Mouse (Mus musculus) cerebellum, postnatal 14 days (tissue): ENCODE data around the gene 4930568D16Rik.

Experiments
- DNase-seq, 2 experiments: peaks; one replicate each; pipeline ENCODE4 v3.0.0; 2021; ENCODE audit warnings: mixed read lengths in 2 of 2

4930568D16Rik gene

DNA sequence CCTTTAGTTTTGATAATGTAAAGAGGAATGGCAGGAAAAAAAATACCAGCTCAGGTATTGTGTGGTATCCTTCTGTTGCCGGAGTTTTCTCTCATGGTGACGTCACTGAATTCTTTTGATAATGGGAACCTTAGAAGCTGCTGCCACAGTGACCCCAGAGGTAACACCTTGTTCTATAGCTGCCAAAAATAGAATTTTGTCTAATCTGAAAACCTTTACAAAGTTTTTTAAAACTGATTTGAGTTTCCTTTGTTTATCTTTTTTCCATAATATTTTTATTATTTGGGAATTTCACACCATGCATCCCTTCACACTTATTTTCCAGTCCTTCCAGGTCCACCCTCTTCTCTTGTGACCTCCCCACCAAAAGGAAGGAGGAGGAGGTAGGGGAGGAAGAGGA is at the start of gene 4930568D16Rik:
4930568D16Rik (minus strand) TSS at position 101 of the 400 bp plus-strand sequence.
- no peak for DNase-seq

DNA sequence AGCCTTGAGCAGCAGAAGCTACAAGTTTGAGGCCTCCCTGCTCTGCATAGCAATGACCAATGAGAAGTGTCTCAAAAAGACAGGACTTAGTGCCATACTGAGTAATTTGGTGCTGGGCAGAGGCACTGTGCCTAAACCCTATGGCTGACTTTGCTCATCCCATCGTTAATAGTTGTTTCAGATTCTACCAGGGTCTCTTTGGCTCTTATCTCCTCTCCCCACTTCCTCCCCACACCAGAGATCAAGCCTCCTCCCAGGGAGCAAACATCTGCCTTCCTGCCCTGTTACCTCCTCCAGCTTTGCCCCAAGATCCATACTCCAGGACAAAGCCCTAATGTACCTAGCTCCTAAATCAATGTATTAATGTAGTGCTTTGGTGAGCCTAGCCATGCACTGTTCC is 49.7 kb upstream of the 4930568D16Rik start:
- no peak for DNase-seq

DNA sequence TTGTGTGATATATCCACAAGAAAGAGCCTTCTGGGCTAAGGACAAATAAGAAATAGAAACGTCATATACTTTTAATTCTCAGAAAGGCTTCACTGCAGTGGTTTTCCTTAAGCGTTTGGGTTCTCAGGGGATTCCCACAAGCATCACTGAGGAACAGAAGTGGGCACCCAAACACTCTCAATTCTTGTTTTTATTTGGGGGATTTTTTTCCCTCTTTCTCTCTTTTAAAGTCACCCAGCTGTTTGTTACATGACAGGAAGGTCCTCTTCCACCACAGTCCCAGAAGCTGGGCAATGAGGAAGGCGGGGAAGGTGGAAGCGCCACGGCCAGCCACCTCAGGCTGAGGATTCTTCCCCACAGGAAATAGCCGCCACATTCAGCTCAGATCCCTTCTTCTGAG is 48.9 kb upstream of the 4930568D16Rik start:
- DNase-seq, result no peak

DNA sequence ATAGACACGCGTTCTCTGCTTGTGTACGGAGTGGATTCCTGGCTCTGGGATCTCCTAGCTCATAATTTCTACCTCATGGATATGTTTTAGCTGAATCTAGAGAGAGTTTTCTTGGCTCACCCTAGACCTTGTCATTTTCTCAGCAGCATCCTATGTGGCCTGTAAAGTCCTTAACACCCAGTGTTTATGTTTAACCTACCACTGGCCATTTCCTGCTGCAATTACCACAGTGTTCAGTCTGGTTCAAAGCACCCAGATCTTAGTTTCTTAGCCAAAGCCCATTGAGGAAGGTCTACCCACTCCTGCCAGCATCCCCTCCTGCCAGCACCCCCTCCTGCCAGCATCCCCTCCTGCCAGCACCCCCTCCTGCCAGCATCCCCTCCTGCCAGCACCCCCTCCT is 45.3 kb upstream of the 4930568D16Rik start:
- no peak for DNase-seq

DNA sequence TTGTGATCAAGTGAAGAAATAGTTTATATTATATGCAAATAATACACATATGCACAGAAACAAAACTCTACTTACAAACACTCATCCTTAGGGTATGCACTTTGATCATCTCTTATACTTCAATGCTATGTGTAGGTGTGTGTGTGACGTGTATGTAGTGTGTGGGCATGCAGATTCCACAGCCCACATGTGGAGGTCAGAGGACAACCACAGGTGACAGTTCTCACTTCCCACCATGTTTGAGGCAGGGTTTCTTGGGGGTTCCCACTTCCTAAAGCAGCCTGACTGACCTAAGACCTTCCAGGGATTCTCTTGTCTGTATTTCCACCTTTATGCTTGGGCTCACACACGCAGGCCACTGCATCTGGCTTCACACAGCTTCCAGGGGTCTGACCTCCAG is 44.7 kb upstream of the 4930568D16Rik start:
- no peak for DNase-seq

DNA sequence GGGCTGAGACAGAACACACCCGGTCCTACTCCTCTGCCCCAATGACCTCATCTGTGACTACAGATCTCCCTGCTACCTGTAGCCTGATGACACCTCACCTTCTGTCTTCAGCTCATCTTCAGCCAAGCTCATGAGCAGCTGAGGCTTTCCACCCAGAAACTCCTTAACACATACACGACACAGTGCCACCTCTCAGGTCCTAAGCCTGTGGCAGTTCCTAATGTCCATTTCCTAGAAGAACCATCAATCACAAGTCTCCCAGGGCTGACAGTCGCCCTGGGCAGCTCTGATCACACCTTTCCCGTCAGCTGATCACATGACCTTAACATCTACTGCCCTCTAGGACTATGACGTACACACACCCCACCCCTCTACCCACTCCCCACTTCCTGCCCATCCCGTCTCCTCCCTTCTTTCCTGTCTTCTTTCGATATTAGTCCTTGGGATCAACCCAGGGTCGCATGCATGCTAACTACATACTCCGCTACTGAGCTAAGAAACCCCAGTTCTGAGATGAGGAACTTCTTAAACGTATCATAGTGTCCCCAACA is 44.2 kb upstream of the 4930568D16Rik start:
- no peak for DNase-seq

DNA sequence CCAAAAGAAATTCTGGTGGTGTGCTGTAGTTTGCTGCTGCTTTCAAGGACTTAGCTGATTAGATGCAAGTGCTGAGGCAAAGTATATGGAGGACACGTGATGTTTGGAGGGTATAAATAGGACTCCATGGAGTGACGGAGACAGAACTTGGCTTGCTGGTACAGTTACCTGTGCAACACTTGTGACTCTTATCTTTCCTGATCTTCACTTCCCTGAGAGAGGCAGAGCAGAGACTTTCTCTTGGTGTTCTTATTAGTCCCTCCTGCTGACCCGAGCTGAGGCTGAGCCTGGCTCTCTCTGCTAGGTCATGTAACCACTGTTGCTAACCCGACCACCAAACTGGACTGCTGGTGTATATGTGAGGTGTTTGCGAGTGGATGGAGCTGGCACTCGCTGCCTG is 41.9 kb upstream of the 4930568D16Rik start:
- DNase-seq, result no peak

DNA sequence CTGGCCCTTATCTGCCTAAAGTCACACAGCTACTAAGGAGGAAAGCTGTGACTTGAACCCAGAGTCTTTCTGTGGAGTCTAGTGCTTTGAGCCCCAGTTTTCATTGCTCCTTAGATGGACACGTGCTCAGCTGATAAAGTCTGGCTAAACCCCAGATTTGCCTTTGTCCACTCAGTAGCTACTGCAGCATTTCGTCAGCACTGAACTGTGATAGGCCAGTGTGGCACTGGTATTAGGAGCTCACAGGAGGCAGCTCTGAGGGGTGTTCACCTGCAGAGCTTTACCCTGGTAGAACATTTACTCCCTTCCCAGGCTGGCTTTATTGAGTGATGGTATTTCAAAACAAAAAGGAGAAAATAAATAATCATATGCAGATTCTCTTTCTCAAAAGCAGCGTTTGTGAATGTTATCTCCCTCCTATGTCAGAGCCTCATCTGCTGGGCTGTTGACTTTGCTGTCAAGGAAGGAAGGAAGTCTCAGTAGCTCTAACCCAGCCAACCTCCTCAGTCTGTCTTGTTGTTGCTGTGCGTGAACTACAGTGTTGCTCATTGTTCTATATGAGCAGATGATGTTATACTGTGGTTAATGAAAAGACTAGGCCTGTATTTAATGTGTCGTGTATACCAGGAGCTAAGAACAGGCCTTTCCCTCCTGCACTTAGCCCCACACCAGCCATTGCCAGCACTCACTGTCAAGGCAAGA is 41.0 kb upstream of the 4930568D16Rik start:
- DNase-seq, result no peak

DNA sequence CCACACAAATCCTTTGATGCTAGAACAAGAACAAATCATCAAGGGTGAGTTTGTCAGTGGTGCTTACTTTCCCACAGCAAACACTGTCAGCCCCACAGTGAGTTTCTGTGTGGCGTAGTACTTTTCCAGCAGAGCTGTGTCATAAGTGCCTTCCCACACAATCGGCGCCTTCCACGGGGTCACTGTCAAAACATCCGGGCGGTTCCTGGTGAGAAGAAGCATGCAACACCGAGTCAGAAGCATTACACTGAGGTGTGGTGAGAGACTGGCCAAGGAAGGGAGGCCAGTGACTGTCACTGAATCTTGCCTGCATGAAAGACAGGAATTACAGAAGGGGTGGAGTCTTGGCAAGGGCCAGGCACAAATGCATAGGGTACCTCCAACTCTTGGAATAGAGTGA is 40.3 kb upstream of the 4930568D16Rik start:
- no peak for DNase-seq

DNA sequence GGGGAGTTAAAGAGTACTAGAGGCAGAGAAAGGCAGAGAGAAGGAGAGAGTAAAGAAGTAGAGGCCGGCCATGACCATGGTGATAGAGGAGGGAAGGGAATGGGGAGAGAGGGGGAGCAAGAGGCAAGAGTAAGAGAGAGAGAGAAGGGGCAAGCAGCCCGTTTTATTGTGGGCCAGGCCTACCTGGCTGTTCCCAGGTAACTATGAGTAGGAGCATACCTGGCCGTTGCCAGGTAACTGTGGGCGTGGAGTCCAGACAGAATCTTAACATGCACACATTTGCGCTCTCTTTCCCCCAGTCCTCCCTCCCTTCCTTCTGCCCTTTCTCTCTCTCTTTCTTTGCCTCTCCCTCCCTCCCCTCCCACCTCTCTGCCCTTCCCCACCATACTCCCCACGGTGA is 39.7 kb upstream of the 4930568D16Rik start:
- no peak for DNase-seq

DNA sequence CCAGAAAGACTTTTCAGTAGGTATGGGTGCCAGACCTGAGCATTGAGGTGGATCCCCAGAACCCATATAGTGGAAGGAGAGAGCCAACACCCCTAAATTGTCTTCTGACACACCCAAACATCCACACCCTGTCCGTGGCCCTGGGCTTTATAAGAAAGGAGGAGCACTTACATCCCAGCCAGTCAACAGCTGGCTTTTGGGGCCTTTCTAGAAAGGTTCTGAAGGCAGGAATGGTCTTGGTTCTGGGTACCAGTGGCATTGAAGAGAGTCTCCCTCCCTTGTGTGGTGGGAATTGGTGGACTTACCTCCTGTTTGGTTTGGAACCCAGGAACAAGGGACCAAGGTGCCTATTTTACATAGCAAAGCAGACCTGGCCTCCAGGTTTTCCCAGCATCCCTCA is 39.1 kb upstream of the 4930568D16Rik start:
- no peak for DNase-seq

DNA sequence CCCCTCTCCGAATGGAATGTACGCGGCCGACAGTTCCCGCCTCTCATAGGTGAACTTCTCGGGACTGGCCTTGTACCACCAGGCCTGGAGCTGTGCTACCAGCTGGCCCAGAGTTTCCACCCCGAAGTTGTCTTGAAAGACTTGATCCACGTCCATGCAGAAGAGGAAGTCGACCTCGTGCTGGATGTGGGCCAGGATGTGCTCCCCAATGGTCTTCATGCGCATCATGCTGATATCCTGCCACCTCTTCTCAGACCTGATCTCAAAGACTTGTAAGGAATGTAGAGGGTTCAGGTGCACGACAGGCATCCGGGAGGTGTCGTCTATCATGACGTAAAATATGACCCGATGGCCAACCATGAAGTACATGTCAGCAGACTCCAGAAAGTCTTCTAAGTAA is 34.9 kb upstream of the 4930568D16Rik start:
- no peak for DNase-seq

DNA sequence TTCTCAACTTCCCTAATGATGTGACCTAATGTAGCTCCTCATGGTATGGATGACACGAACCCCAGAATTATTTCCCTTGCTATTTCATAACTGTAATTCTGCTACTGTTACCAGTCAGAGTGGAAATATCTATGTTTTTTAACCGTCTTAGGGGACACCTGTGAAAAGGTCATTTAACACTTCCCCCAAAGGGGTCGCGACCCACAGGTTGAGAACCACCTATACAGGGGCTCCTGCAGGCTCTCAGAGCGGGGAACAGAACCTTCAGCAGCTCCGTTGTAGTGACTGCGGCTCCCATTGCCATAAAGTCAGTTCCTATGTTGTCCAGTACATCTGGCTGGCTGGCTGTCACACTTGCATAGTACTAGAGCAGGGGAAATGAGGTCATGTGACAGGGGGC is 33.2 kb upstream of the 4930568D16Rik start:
- no peak for DNase-seq

DNA sequence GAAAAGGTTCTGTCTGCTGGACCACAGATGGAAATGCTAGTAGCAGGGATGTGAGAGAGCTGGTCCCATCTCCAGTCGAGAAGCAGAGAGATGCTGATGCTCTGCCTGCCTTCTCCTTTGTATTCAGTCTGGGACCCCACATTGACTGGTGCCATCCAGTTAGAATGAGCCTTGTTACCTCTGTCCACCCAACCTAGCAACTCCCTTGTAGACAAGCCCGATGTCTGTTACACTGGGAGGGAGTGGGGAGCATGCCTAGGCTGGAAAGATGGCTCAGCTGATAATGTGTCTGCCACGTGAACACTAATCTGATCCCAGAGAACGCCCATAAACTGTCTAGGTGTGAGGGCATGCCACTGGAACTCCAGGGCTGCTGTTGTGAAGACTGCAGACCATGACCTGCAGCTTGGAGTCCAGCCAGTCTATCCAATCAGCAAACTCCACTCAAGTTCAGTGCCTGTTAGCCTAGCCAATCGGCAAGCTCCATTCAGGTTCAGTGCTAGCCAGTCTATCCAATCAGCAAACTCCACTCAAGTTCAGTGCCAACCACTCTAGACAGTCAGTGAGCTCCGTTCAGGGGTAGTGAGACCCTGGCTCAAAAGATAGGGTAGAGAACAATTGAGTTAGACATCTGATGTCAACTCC is 30.8 kb upstream of the 4930568D16Rik start:
- no peak for DNase-seq

DNA sequence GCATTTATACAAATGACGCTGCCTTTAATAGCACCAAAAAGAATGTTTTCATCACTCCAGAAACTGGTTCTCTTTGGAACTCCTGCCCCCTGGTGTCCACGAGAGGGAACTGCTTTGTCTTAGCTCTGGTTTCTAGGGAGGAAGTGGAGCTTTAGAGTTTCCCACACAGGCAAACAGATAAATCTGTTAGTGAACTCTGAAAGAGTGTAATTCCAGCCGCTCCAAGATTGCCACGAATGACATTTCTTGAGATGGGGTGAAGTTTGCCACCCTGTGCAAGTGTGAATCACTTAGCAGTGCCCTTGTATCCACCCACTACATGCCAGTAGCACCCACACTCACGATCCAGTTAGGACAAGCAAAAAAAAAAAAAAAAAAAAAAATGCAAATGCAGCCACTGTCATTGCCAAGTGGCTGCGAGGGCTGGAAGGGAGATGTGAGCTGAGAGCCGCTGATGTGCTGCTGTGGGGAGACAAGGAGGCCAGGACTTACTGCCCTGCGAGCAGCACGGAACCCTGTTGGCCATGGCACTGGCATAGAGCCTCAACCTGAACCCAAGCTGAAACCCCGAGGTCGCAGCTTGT is 30.2 kb upstream of the 4930568D16Rik start:
- DNase-seq, result peak; percentile 80 to 81

DNA sequence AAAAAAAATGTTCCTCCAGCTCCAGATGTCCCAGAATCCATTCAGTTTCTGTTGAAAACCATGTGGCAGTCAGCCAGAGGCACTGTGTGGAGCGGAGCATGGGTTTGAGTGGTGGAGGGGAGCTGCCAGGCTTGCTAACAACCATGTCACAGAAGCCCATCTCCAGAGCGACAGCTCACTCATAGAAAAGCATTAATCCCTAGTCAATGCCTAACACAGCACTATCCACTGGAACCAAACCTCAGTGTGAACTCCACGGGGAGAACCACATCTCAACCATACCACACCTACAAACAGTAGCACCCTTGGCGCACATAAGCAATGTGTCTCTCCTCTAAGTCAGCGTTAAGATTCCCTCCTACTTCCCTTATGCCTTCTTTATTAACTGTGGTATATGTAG is 29.6 kb upstream of the 4930568D16Rik start, which contains the start of gene 4930402F06Rik:
4930402F06Rik (minus strand) TSS at position 80 of the 400 bp plus-strand sequence.
- DNase-seq, result peak; percentile 26 to 43

DNA sequence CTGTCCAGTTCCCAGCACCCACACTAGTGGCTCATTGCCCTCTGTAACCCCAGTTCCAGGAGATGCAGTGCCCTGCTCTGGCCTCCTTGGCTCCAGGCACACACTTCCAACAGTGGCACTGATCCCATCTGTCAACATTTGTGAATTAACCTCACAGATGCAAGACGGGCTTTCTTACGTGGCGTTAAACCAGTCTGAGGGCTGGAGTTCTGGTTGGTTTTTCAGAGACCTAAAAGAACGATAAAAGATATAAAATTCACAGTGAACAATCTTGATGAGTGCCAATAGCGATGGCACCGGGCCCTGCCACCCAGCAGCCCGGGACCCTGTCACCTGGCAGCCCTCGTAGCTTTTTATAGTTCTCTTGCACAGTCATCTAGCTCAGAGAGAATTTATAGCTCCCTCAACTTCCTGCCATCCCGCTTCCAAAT is 17.9 kb upstream of the 4930568D16Rik start:
- DNase-seq, result peak; percentile 32 to 55

DNA sequence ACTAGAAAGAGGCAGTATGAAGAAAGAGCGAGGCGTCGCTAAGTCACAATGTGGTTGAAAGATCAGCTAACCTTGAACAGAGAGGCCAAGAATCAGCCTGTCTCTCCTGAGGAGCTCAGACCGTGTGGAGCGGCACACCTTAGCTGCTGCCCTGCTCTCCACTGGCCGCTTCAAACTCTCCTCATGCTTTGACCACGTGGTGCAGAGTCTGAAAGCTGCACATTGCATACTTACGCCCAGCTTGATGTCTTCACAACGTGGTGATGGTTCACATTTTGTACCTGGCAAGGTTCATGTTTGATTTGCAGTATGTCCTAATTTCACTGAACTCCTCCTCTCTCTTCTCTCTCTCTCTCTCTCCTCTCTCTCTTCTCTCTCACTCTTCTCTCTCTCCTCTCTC is 11.8 kb upstream of the 4930568D16Rik start:
- no peak for DNase-seq

DNA sequence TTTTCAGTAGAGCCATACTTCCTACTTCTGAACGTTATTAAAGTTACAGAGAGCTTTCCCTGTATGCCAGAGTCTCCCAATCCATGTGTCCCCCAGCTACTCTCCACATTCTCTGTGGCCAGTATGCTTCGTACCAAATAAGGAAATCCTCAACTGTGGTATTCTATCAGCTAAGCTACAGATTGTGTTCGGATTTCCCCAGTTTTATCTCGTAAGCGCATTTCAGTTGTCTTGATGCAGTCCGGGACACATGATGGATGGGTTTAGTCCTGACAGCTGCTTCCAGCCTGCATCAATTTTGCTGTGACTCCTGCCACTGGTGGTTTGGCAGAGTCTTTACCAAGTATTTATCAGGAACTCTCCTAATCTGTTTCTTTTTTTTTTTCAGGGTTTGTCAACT is 10.1 kb upstream of the 4930568D16Rik start:
- no peak for DNase-seq

DNA sequence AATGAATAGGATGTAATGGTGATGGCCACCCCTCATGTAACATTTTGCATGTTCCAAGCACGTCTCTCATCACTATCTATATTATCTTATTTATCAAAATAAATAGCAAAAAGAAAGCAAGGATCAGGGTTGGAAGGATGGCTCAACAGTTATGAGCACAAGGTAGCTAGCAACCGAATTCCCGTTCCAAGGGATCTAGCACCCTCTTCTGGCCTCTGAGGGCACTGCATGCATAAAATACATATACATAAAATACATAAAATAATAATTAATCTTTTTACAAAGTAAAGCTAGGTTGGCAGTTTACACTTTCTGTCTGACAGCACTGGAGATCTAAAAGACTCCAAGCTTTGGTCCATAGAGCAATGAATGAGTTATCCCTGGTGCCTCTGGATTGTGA is 5.5 kb upstream of the 4930568D16Rik start:
- DNase-seq, result peak; percentile 49 to 70

DNA sequence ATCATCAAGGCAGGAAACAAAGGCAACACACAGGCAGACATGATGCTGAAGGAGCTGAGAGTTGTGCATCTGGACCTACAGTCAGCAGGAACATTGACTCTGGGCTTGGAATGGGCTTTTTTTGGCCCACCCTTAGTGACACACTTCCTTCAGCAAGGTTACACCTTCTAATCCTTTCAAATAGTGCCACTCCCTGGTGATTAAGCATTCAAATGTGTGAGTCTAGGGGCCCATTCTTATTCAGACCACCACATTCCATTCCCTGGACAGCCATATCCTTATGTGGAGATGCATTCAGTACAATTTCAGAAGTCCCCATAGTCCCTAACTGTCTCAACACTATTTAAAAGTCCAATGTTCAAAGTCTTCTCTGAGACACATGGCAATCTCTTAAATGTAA is 3.2 kb upstream of the 4930568D16Rik start:
- no peak for DNase-seq

DNA sequence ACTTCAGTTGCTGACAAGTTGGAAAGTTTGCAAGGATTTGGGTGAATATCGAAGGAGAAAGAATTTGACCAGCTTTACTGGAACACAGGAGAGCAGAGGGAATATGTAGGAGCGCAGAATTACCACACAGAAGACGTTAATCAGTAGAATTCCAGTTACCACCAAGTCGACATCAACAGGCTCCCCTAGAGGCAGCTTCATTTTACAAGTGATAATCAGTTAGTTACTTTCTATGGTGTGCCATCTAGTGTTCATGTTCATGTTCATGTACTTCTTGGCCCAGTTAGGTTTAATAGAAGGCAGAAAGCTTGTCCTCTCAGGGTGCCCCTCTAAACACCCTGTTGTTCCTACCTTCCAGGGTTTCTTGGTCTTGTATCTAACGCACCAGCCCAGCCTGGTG is 18.3 kb downstream of the 4930568D16Rik start:
- peak in 1 of 2 experiments; percentile 41 for DNase-seq

DNA sequence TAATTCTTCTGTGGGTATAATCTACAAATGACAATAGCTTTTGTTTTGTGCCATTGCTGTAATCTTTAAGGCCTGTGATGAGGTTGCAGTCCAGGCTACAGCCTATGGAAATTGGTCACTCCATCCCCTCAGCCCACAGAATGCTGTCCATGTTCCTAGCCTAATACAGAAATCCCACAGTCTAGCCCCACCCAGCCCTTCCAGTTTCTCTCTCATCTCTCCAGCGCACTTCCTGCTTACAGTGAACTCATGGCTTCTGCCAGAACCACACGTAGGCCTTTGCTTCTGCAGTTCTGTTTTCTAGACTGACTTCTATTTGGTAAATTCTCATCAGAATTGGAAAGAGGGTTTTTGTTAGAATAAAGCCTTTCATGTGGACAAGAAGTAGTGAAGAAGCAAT is 21.5 kb downstream of the 4930568D16Rik start:
- DNase-seq, result no peak

DNA sequence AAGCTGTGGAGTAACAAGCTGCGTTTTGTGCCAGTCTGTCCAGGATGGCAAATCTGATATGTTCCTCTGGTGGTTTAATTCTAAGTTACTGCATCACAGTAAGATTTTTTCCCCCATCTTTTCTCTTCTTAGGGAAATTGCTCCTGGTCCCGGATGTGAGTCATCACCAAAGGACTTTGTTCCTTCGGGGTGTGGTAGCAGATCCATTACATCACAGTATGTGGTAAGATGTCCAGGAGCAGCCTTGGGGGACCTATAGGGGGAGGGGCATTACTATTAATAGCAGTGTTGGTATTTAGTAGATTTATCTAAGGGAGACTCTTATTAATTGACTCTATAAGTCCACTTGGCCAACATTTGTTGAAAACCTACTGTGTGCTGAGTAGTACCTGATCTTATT is 24.9 kb downstream of the 4930568D16Rik start:
- DNase-seq, result no peak
